Mouse (Mus musculus) lung, postnatal 0 days (tissue): ENCODE measurements around the gene Gpnmb.

Experiments used
- CTCF ChIP-seq: IDR thresholded peaks from 2 replicates; pipeline ENCODE4 v1.5.1; 2016; ENCODE audit warnings: antibody characterized with exemption, mild to moderate bottlenecking
- EP300 ChIP-seq: IDR thresholded peaks from 2 replicates; pipeline ENCODE4 v1.6.1; 2016; ENCODE audit warnings: antibody characterized with exemption, mild to moderate bottlenecking, control low read depth

- no peak for TF ChIP-seq EP300
- peak; percentile 72 for TF ChIP-seq CTCF
These were observed 3.3 kb downstream of the Gpnmb start for GRCm38 (mm10) chr6:49039470-49040180.
